Mouse (Mus musculus) inflammation-experienced regulatory T-cells, adult 6 months (primary cell): ENCODE data around the gene Vamp1. TPM values are rescaled to one million over a fixed set of nuclear protein-coding genes. Genes with fewer than 3 reads are reported as not detected.

Source experiments
- ATAC-seq: one replicate; pipeline ENCODE4 v1.8.0; 2017
- polyA plus RNA-seq, 3 experiments: library from polyadenylated mRNA; unstranded; fragments of 100-300 nt; shearing (Covaris generic); gene quantifications; one replicate each; pipeline ENCODE4 v1.2.1; 2017

Gene Vamp1
- polyA plus RNA-seq, 3 experiments from 2014 or later: 9.8 to 20.8 (median 18.2) TPM

DNA sequence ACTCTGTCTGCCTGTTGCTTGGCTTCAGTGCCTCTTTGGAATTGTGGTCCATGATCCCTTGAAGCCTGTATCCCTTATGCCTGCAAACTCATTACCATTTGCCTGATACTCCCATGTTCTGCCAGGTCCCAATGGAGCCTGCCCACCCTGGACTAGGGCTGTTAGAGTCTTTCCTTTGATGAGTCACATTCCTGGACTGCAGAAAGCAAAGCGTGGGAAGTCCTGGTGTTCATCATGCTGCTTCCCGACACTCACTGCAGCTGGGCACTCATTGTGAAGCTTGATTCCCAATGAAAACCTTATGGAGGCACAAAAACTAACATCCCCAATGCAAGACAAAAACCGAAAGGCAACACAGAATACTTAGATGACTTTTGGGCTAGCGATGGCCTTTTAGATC, 76.0 kb downstream of the Vamp1 start:
- no peak for ATAC-seq

DNA sequence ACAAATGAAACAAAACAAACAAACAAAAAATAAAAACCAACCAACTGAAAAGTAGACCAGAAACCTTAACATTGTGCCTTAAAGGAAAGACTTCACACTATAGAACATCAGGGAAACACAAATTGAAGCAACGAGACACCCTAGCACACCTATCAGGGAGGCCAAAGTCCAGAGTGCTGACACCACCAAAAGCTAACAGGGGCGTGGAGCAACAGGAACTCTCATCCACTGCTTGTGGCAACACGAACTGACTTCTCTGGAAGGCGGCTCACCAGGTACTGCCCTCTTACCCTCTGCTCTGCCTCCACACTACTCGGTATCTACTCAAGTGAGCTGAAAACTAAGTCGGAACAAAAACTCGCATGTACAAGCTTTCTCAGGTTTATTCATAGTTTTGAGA, 76.9 kb downstream of the Vamp1 start:
- no peak for ATAC-seq

DNA sequence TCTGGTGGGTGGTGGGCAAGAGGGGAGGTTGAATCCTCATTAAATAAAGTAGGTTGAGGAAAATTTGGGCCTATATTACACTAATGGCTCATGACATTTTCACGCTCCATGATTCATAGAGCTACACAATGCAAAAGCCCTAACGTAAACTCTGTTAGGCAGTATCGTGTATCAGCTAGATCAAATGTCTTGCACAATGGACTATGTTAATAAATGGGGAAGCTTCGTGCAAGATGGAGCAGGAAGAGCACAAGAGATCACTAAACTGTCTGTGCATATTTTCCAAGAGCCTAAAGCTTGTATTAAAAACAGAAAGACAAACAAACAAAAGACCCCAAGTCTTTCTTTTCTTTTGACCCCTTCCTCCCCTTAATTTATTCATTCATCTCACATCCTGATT, 78.7 kb downstream of the Vamp1 start:
- ATAC-seq: no peak

Other genes with a start within 250 kb of the Vamp1 start
- gene Pianp, start 218.9 kb upstream of the Vamp1 start, polyA plus RNA-seq: under 1 TPM in 2 of 3 experiments, not detected in 1; 0.46 to 0.48 TPM
- gene Zfp384, start 206.4 kb upstream of the Vamp1 start, polyA plus RNA-seq: 1 to 10 TPM; 4.0 to 7.5 (median 4.0) TPM
- 10 to 100 TPM; 39.9 to 61.7 (median 46.2) TPM for gene Ing4, start 175.8 kb upstream of the Vamp1 start, polyA plus RNA-seq
- 10 to 100 TPM in 2 of 3 experiments, 1 to 10 TPM in 1; 5.6 to 23.2 (median 17.7) TPM for gene Acrbp, start 165.9 kb upstream of the Vamp1 start, polyA plus RNA-seq
- gene Lpar5, start 147.6 kb upstream of the Vamp1 start, polyA plus RNA-seq: 10 to 100 TPM; 10.4 to 19.3 (median 12.1) TPM
- gene Chd4, start 119.6 kb upstream of the Vamp1 start, polyA plus RNA-seq: 10 to 100 TPM; 47.0 to 76.3 (median 61.6) TPM
- gene Nop2, start 83.6 kb upstream of the Vamp1 start, polyA plus RNA-seq: 10 to 100 TPM; 32.7 to 50.7 (median 48.1) TPM
- 10 to 100 TPM in 1 of 3 experiments, 1 to 10 TPM in 2; 6.9 to 12.4 (median 9.8) TPM for gene Iffo1, start 70.3 kb upstream of the Vamp1 start, polyA plus RNA-seq
- 100 to 1,000 TPM; 217 to 463 (median 365) TPM for gene Gapdh, start 49.1 kb upstream of the Vamp1 start, polyA plus RNA-seq
- 10 to 100 TPM; 25.4 to 88.8 (median 51.2) TPM for gene Ncapd2, start 23.9 kb upstream of the Vamp1 start, polyA plus RNA-seq
- gene Mrpl51, start 23.8 kb upstream of the Vamp1 start, polyA plus RNA-seq: 100 to 1,000 TPM in 1 of 3 experiments, 10 to 100 TPM in 2; 65.3 to 102 (median 74.3) TPM
- 10 to 100 TPM; 79.6 to 89.3 (median 88.6) TPM for gene Tapbpl, start 16.3 kb downstream of the Vamp1 start, polyA plus RNA-seq
- gene Cd27, start 21.5 kb downstream of the Vamp1 start, polyA plus RNA-seq: 100 to 1,000 TPM; 258 to 621 (median 560) TPM
- gene Tuba3a, start 70.5 kb downstream of the Vamp1 start, polyA plus RNA-seq: 1 to 10 TPM in 2 of 3 experiments, under 1 TPM in 1; 0.70 to 2.7 (median 2.6) TPM
- gene Ltbr, start 98.3 kb downstream of the Vamp1 start, polyA plus RNA-seq: under 1 TPM in 2 of 3 experiments, not detected in 1; 0.21 to 0.23 TPM
- not detected for gene Scnn1a, start 105.1 kb downstream of the Vamp1 start, polyA plus RNA-seq
- gene Tnfrsf1a, start 133.8 kb downstream of the Vamp1 start, polyA plus RNA-seq: 10 to 100 TPM; 23.3 to 28.5 (median 24.7) TPM
- gene Plekhg6, start 165.2 kb downstream of the Vamp1 start, polyA plus RNA-seq: not detected